Mouse (Mus musculus): ENCODE measurements around the gene Wdr5.
"Not testable (repeated sequence)": the region's sequence is repeated elsewhere in the genome, so short reads cannot be mapped to it uniquely, and the experiment has no call there.

Wdr5 gene

GRCm38 (mm10) chr2:27496391-27497028, 18.4 kb upstream of the Wdr5 start:
- no peak for DNase-seq (ENCODE audit: low read depth, low spot score)

GRCm38 (mm10) chr2:27504113-27504885, 10.7 kb upstream of the Wdr5 start:
- DNase-seq (ENCODE audit: low read depth, low spot score), result no peak

GRCm38 (mm10) chr2:27505539-27505938, 9.4 kb upstream of the Wdr5 start:
- no peak for DNase-seq (ENCODE audit: low read depth, low spot score)

GRCm38 (mm10) chr2:27506658-27507057, 8.3 kb upstream of the Wdr5 start:
- not testable (repeated sequence) for DNase-seq (ENCODE audit: low read depth, low spot score)

GRCm38 (mm10) chr2:27507562-27507961, 7.4 kb upstream of the Wdr5 start, which contains the start of gene Brd3:
Brd3 (minus strand) TSS chr2:27507662.
- no peak for DNase-seq (ENCODE audit: low read depth, low spot score)

- no peak for DNase-seq (ENCODE audit: low read depth, low spot score)
These were observed 4.3 kb upstream of the Wdr5 start for GRCm38 (mm10) chr2:27510706-27511105.

- no peak for DNase-seq (ENCODE audit: low read depth, low spot score)
These were observed 2.0 kb upstream of the Wdr5 start for GRCm38 (mm10) chr2:27512909-27513308.

GRCm38 (mm10) chr2:27513861-27514260, 1.1 kb upstream of the Wdr5 start:
- DNase-seq (ENCODE audit: low read depth, low spot score), result no peak

GRCm38 (mm10) chr2:27515341-27516166, 597 bp downstream of the Wdr5 start:
- no peak for DNase-seq (ENCODE audit: low read depth, low spot score)

- DNase-seq (ENCODE audit: low read depth, low spot score), result no peak
These were observed 1.3 kb downstream of the Wdr5 start for GRCm38 (mm10) chr2:27516289-27516688.

- DNase-seq (ENCODE audit: low read depth, low spot score), result no peak
These were observed 3.3 kb downstream of the Wdr5 start for GRCm38 (mm10) chr2:27518283-27518682.

- not testable (repeated sequence) for DNase-seq (ENCODE audit: low read depth, low spot score)
These were observed 23.7 kb downstream of the Wdr5 start for GRCm38 (mm10) chr2:27538455-27539330.

- no peak for DNase-seq (ENCODE audit: low read depth, low spot score)
These were observed 24.4 kb downstream of the Wdr5 start for GRCm38 (mm10) chr2:27539336-27539735.

- DNase-seq (ENCODE audit: low read depth, low spot score), result peak; percentile 98
These were observed 25.0 kb downstream of the Wdr5 start for GRCm38 (mm10) chr2:27539772-27540514.

- no peak for DNase-seq (ENCODE audit: low read depth, low spot score)
These were observed 25.5 kb downstream of the Wdr5 start for GRCm38 (mm10) chr2:27540515-27540836.

- no peak for DNase-seq (ENCODE audit: low read depth, low spot score)
These were observed 26.3 kb downstream of the Wdr5 start for GRCm38 (mm10) chr2:27541225-27541624.

GRCm38 (mm10) chr2:27544613-27545012, 29.7 kb downstream of the Wdr5 start:
- no peak for DNase-seq (ENCODE audit: low read depth, low spot score)

GRCm38 (mm10) chr2:27545517-27545916, 30.6 kb downstream of the Wdr5 start:
- not testable (repeated sequence) for DNase-seq (ENCODE audit: low read depth, low spot score)

- DNase-seq (ENCODE audit: low read depth, low spot score), result not testable (repeated sequence)
These were observed 31.1 kb downstream of the Wdr5 start for GRCm38 (mm10) chr2:27546041-27546440.

- no peak for DNase-seq (ENCODE audit: low read depth, low spot score)
These were observed 32.4 kb downstream of the Wdr5 start for GRCm38 (mm10) chr2:27547326-27547725.

GRCm38 (mm10) chr2:27547986-27548385, 33.0 kb downstream of the Wdr5 start:
- DNase-seq (ENCODE audit: low read depth, low spot score), result no peak
